Mouse (Mus musculus) limb, embryonic 15.5 days (tissue): ENCODE measurements at regions not wholly inside any gene's neighbourhood (a gene's known extent, or its start where the extent isn't known, plus 50 kb on each side); places are given as distances from the start of the nearest gene placed in this dataset.

ENCODE experiments used
- ATAC-seq: fragments of 200-750 bp; cut with Nextera tagmentation; 2 replicates; pipeline ENCODE4 v1.8.0; 2017; ENCODE audit warnings: low read depth, moderate TSS enrichment; ENCODE audit not compliant: insufficient number of reproducible peaks, low FRiP score, low TSS enrichment
- H3K27ac ChIP-seq: fragments of 300-500 bp; sonication (generic); 2 replicates; pipeline ENCODE4 v1.5.1; 2015; ENCODE audit warnings: moderate library complexity, mild to moderate bottlenecking, inconsistent platforms
- H3K27me3 ChIP-seq: fragments of 300-500 bp; sonication (generic); 2 replicates; pipeline ENCODE4 v1.6.1; 2015; ENCODE audit warnings: inconsistent platforms
- H3K36me3 ChIP-seq: fragments of 300-500 bp; sonication (generic); 2 replicates; pipeline ENCODE4 v1.6.1; 2015; ENCODE audit warnings: inconsistent platforms
- H3K4me1 ChIP-seq: fragments of 300-500 bp; sonication (generic); 2 replicates; pipeline ENCODE4 v1.6.1; 2015; ENCODE audit warnings: inconsistent platforms
- H3K4me2 ChIP-seq: fragments of 300-500 bp; sonication (generic); 2 replicates; pipeline ENCODE4 v1.6.1; 2015; ENCODE audit warnings: mild to moderate bottlenecking, inconsistent platforms
- H3K4me3 ChIP-seq: fragments of 300-500 bp; sonication (generic); 2 replicates; pipeline ENCODE4 v1.5.1; 2015; ENCODE audit warnings: mild to moderate bottlenecking, inconsistent platforms
- H3K9ac ChIP-seq: fragments of 300-500 bp; sonication (generic); 2 replicates; pipeline ENCODE4 v1.6.1; 2015; ENCODE audit warnings: inconsistent platforms
- H3K9me3 ChIP-seq: fragments of 300-500 bp; sonication (generic); 2 replicates; pipeline ENCODE4 v1.6.1; 2016; ENCODE audit warnings: inconsistent platforms
- WGBS: fragments of 180-500 bp; shearing (Covaris S2); methylation state at CpG from one replicate; pipeline ENCODE4 v1.1.7; 2015; 5-methylcytosine and 5-hydroxymethylcytosine counted together

DNA sequence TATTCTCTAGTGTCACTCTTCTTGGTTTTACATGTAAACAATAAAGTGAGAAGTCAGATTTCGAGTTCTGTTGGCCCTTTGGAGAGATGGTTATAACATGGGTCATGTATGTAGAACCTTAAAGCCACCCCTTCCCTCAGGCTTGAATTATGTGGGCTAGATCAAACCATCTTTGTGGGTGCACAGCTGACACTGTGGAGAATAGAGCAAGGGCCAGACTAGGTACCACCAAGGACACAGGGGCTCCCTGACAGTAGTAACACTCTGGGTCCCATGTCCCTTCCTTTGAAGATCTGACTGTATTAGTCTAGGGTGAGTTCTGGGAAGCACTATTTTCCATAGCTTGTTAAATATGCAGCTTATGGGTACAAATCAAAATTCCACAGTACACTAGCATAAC, 156.2 kb downstream of the Fam124b start:
- Histone ChIP-seq H3K9ac (no peak overlapping the region), H3K4me1 (peaks cover 2% of the 10 kb centered on the region; the same call in 1 of the 2 replicates), H3K4me3 (no peak overlapping the region), H3K27ac (no peak overlapping the region), H3K27me3 (no peaks in the 10 kb centered on the region), H3K9me3 (no peaks in the 10 kb centered on the region), H3K4me2 (no peak overlapping the region), H3K36me3 (no peaks in the 10 kb centered on the region)
- no peak for ATAC-seq
- 54% methylated on average over 1 of the region's 1 CpGs for WGBS

DNA sequence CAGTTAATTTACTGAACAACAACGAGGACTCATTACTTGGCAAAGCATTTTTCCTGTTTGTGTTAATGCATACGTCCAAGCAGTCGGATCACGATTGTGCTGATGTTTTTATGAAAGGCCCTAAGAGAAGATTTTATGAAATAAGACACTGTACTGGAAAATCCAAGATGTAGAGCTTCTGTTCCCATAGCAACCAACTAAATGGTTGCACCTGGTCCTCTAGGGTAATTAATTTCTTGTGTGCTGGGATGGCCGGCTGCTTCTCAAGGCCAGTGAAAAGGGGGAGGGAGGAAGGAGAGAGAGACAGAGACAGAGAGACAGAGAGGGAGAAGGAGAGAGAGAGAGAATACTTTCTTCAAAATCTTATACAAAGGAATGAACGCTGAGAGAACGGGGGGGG, 156.6 kb downstream of the Fam124b start:
- no peaks in the 10 kb centered on the region for H3K27me3 ChIP-seq
- H3K9ac ChIP-seq = no peak overlapping the region
- peaks cover 2% of the 10 kb centered on the region; the same call in 1 of the 2 replicates for H3K4me1 ChIP-seq
- H3K27ac ChIP-seq = peak overlapping the region; percentile 17; the same call in 1 of the 2 replicates
- no peak overlapping the region for H3K4me3 ChIP-seq
- no peaks in the 10 kb centered on the region for H3K9me3 ChIP-seq
- 26% methylated on average over 7 of the region's 7 CpGs for WGBS
- ATAC-seq = no peak
- H3K4me2 ChIP-seq = no peak overlapping the region
- H3K36me3 ChIP-seq = no peaks in the 10 kb centered on the region

DNA sequence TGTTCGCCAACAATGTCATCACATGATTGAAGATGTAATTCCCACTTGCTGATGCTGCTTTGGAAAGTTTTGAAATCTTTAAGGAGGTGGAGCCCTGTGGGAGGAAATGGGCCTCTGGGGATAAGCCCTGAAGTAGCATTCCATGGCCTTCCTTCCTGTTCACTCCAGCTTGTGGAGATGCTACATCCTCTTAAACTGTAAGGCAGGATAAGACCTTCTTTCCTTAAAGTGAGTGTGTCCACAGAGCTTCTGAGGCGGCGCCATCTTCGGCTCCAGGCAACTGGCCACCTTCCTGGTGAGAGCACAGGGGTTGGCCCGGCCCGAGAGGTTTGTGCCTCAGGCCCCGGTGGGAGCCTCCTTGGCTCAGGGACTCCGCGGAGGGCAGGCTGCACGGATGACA, 173.1 kb downstream of the Fam124b start:
- no peak for ATAC-seq
- WGBS = 87% methylated on average over 10 of the region's 10 CpGs
- no peak overlapping the region for H3K4me2 ChIP-seq
- no peak overlapping the region for H3K9ac ChIP-seq
- H3K36me3 ChIP-seq = no peaks in the 10 kb centered on the region
- H3K9me3 ChIP-seq = no peaks in the 10 kb centered on the region
- H3K4me3 ChIP-seq = no peak overlapping the region
- H3K4me1 ChIP-seq = no peaks in the 10 kb centered on the region
- H3K27me3 ChIP-seq = no peaks in the 10 kb centered on the region
- no peak overlapping the region for H3K27ac ChIP-seq

DNA sequence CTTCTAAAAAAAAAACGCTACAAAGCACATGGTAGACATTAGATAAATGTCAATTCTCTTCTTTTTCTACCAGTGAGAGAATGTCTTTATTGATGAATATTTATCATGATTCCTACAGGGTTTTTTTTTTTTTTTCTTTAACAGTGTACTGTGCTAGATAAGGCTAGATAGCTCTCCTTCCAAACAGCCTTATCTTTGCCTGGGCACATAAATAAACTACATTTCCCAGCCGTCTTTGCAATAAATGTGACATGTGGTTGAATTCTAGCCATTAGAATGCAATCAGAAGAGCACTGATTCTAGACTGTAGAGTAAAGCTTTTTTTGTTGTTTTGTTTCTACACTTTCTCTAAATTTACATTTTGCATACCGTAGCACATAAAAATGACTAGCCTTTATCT, 177.9 kb downstream of the Fam124b start:
- Histone ChIP-seq H3K9me3 (no peaks in the 10 kb centered on the region), H3K27ac (no peak overlapping the region), H3K27me3 (no peaks in the 10 kb centered on the region), H3K4me3 (no peak overlapping the region), H3K4me1 (no peaks in the 10 kb centered on the region), H3K36me3 (no peaks in the 10 kb centered on the region), H3K4me2 (no peak overlapping the region), H3K9ac (no peak overlapping the region)
- ATAC-seq = no peak
- WGBS = 79% methylated on average over 3 of the region's 3 CpGs

DNA sequence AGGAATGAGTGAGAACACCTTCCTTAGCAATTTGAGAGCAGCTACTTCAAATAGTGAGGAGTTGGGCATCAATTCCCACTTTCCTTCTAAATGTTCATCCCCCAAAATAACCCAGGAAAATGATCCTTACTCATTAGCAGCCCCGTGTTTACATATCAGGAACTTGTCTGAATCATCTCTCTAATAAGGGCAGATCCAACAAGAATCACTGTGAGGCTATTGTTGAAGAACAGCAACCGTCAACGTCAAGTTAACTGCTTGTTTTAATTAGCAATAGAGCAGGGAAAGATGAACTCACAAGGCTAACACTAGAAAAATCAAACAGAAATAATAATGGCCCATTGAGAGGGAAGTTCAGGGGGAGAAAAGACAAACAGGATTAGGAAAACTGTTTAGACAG, 178.4 kb downstream of the Fam124b start:
- Histone ChIP-seq H3K4me2 (no peak overlapping the region), H3K9ac (no peak overlapping the region), H3K4me1 (no peaks in the 10 kb centered on the region), H3K36me3 (no peaks in the 10 kb centered on the region), H3K4me3 (no peak overlapping the region), H3K27ac (no peak overlapping the region), H3K9me3 (no peaks in the 10 kb centered on the region), H3K27me3 (no peaks in the 10 kb centered on the region)
- ATAC-seq = no peak
- WGBS = 49% methylated on average over 3 of the region's 3 CpGs

DNA sequence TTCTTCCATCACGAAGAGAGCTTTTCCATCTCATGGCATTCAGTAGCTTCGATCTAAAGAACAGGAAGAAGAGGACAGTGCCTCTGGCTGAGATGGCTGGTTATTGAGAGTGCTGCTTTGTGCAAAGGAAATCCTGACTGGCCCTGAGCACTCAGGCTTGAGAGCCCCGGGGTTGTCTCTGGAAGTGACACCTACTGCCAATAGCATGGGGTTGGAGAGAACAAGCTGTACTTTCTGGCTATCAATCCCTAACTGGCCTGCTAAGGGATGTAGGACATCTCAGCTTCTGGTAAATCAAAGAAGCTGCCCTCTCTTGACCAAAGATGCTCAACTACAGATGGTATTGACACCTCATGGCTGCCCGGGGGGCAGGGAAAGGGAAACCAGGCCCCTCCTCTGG, 178.2 kb upstream of the Serpine2 start:
- Histone ChIP-seq H3K4me1 (no peaks in the 10 kb centered on the region), H3K36me3 (no peaks in the 10 kb centered on the region), H3K27ac (no peak overlapping the region), H3K4me3 (no peak overlapping the region), H3K9me3 (no peaks in the 10 kb centered on the region), H3K27me3 (no peaks in the 10 kb centered on the region), H3K9ac (no peak overlapping the region), H3K4me2 (no peak overlapping the region)
- no peak for ATAC-seq
- WGBS = 79% methylated on average over 4 of the region's 4 CpGs

DNA sequence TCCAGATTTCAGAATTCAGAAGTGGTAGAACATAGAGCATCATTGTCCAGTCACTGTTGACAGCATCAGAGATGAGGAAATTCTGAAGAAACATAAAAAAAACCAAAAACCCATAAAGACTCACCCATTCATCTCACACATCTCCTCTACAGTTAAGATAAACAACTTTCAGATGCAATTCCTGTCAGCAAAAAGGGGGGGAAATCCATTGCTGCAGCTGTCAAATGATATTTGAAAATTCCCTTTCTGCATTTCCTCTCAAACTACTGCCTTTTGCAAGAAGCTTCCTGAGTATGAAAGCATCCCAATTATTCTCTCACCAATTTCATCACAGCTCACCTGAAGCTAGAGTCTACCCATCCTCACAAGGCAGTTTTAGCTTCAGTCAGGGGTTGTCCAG, 177.1 kb upstream of the Serpine2 start:
- no peak for ATAC-seq
- Histone ChIP-seq H3K9ac (no peak overlapping the region), H3K36me3 (no peaks in the 10 kb centered on the region), H3K4me2 (no peak overlapping the region), H3K4me1 (no peaks in the 10 kb centered on the region), H3K9me3 (no peaks in the 10 kb centered on the region), H3K27me3 (no peaks in the 10 kb centered on the region), H3K4me3 (no peak overlapping the region), H3K27ac (no peak overlapping the region)

DNA sequence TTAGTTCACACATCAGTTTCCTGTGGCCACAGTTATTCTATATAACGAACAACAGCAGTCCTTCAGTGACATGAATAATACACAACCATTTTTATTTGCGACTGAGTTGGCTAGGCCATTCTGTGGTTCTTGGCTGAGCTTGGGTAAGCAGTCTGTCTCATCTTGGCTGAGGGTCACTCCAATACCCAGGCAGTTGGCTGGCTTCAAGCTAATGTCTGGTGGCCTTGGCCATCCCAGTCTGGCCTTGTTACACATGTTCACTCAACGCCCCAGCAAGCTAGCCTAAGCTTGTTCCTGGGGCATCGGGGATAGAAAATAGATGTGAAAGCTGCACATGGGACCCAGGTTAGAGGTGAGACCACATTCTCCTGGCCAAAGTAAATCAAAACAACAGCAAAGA, 175.5 kb upstream of the Serpine2 start:
- no peaks in the 10 kb centered on the region for H3K27me3 ChIP-seq
- H3K4me3 ChIP-seq = no peak overlapping the region
- WGBS = 86% methylated on average over 4 of the region's 4 CpGs
- H3K36me3 ChIP-seq = no peaks in the 10 kb centered on the region
- H3K27ac ChIP-seq = no peak overlapping the region
- H3K4me1 ChIP-seq = no peaks in the 10 kb centered on the region
- no peak for ATAC-seq
- no peak overlapping the region for H3K9ac ChIP-seq
- H3K9me3 ChIP-seq = no peaks in the 10 kb centered on the region
- H3K4me2 ChIP-seq = no peak overlapping the region

DNA sequence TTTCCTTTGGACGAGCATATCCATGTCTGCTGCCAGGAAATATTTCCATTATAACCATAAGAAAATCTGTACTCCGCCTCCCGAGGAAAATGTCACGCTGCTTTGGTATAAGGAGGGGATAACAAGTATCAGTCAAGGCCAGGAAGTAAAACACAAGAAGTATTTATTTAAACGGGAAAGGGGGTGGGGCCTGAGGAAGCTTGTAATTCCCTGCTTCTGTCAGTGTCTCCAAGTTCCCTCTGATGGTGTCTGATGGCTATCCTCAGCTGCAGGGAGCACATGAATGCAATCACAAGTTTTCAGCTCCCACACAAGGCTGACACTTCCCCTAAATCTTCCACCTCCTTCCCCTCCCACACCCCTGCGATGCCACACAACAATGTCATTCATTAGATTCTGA, 172.5 kb upstream of the Serpine2 start:
- WGBS = 30% methylated on average over 6 of the region's 6 CpGs
- no peak overlapping the region for H3K4me3 ChIP-seq

DNA sequence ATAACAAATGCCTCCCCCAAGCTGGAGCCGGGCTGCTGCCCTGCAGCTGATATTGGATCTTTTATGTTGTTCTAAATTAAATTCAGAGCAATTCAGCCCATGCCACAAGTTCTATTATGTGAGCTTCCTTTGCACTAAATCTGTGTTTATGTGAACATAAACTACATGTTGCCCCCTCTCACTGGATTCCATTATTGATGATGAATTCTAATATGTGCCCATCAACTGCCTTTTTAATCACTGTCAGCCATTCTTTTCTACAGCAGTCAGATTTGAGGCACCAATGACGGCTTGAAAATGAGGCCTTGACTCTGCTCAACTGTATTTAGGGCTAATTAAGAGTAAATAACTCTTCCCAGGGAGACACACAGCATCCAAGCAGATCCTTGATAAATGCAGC, 172.1 kb upstream of the Serpine2 start:
- Histone ChIP-seq H3K27ac (no peak overlapping the region), H3K27me3 (no peaks in the 10 kb centered on the region), H3K4me2 (no peak overlapping the region), H3K4me3 (no peak overlapping the region), H3K36me3 (no peaks in the 10 kb centered on the region), H3K9me3 (no peaks in the 10 kb centered on the region), H3K9ac (no peak overlapping the region), H3K4me1 (no peaks in the 10 kb centered on the region)
- ATAC-seq = no peak
- WGBS = 29% methylated on average over 2 of the region's 2 CpGs

More for the DNA sequence above, 172.5 kb upstream of the Serpine2 start:
- H3K27ac ChIP-seq = no peak overlapping the region
- no peak overlapping the region for H3K9ac ChIP-seq
- no peaks in the 10 kb centered on the region for H3K9me3 ChIP-seq
- H3K4me1 ChIP-seq = no peaks in the 10 kb centered on the region
- no peaks in the 10 kb centered on the region for H3K36me3 ChIP-seq
- H3K4me2 ChIP-seq = no peak overlapping the region
- ATAC-seq = no peak
- H3K27me3 ChIP-seq = no peaks in the 10 kb centered on the region

DNA sequence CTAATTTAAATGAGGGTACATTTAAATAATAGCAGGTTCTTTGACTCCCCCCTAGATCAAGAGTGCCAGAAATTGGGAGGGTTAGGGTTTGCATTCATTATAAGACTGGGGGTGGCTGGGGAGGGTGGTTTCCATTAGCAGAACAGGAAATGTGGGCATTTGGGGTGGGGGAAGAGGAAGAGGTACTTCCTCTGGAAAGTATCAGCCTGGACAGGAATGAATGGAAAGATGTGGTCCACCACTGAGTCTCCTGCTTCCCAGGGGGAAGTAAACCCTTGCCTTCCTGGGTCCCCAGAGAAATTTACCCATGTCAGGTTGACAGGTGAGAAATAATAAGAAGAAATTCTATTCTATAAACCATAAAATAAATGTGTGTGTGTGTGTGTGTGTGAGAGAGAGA, 171.5 kb upstream of the Serpine2 start:
- Histone ChIP-seq H3K4me2 (no peak overlapping the region), H3K4me3 (no peak overlapping the region), H3K9me3 (no peaks in the 10 kb centered on the region), H3K36me3 (no peaks in the 10 kb centered on the region), H3K4me1 (no peaks in the 10 kb centered on the region), H3K27ac (no peak overlapping the region), H3K27me3 (no peaks in the 10 kb centered on the region), H3K9ac (peak overlapping the region; percentile 2; the same call in 1 of the 2 replicates)
- no peak for ATAC-seq

DNA sequence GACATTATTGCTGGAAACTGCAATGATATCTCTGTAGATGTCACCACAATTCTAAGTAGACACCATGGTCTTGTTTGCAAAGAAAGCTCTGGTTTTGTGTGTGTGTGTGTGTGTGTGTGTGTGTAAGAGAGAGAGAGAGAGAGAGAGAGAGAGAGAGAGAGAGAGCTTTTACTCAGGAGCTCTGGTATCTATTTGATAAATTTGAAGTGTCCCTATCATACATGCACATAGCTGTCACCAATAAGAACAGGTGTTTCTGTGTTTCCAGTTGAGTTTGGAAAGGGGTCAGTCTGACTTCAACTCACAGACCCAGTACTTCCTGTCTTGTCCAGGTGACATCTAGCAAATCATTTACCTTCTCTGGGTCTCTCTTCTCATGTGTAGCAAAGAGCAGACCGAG, 169.7 kb upstream of the Serpine2 start:
- Histone ChIP-seq H3K9ac (no peak overlapping the region), H3K27me3 (no peaks in the 10 kb centered on the region), H3K4me3 (no peak overlapping the region), H3K36me3 (no peaks in the 10 kb centered on the region), H3K4me2 (no peak overlapping the region), H3K27ac (no peak overlapping the region), H3K9me3 (no peaks in the 10 kb centered on the region), H3K4me1 (no peaks in the 10 kb centered on the region)
- no peak for ATAC-seq
- 86% methylated on average over 1 of the region's 1 CpGs for WGBS

DNA sequence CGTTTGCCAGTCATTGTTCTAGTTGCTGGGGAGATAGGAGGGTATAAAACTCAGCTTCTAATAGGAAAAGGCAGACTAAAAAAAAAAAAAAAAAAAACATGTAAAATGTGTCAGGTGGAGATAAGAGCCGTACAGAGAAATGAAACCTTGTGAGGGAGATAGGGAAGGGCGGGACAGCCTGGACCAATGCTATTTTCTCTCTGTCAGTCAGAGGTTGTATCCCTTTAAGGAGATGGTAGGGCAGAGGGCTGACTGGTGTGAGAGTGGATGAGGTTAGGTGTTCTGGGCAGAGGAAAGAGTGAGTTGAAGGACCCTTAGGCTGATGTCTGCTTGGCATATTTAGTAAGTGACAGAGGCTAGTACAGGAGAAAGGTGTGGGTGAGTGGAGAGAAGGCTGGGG, 169.2 kb upstream of the Serpine2 start:
- Histone ChIP-seq H3K9ac (no peak overlapping the region), H3K36me3 (no peaks in the 10 kb centered on the region), H3K27me3 (no peaks in the 10 kb centered on the region), H3K9me3 (no peaks in the 10 kb centered on the region), H3K4me2 (no peak overlapping the region), H3K4me1 (no peaks in the 10 kb centered on the region), H3K4me3 (no peak overlapping the region), H3K27ac (no peak overlapping the region)
- 86% methylated on average over 3 of the region's 3 CpGs for WGBS
- ATAC-seq = no peak
